Mouse (Mus musculus) forebrain, embryonic 15.5 days (tissue): ENCODE measurements around the gene Gm5089. TPM values are rescaled to one million over a fixed set of nuclear protein-coding genes. Genes with fewer than 3 reads are reported as not detected.
A peak's percentile ranks its signal among the peaks of the same experiment; 100 is the strongest.

Experiments
- ATAC-seq: fragments of 200-750 bp; cut with Nextera tagmentation; replicated peaks from 2 replicates; pipeline ENCODE4 v1.8.0; 2017; ENCODE audit warnings: mild to moderate bottlenecking, moderate TSS enrichment, moderate library complexity
- H3K27ac ChIP-seq: fragments of 300-500 bp; sonication (generic); replicated peaks from 2 replicates; pipeline ENCODE4 v1.5.1; 2015; ENCODE audit warnings: mild to moderate bottlenecking, inconsistent platforms
- H3K27me3 ChIP-seq: fragments of 300-500 bp; sonication (generic); 2 replicates; pipeline ENCODE4 v1.6.1; 2015; ENCODE audit warnings: inconsistent platforms
- H3K36me3 ChIP-seq: fragments of 300-500 bp; sonication (generic); 2 replicates; pipeline ENCODE4 v1.6.1; 2015; ENCODE audit warnings: mild to moderate bottlenecking, inconsistent platforms
- H3K4me1 ChIP-seq: fragments of 300-500 bp; sonication (generic); 2 replicates; pipeline ENCODE4 v1.6.1; 2015; ENCODE audit warnings: inconsistent platforms
- H3K4me2 ChIP-seq: fragments of 300-500 bp; sonication (generic); replicated peaks from 2 replicates; pipeline ENCODE4 v1.6.1; 2015; ENCODE audit warnings: mild to moderate bottlenecking, inconsistent platforms
- H3K4me3 ChIP-seq: fragments of 300-500 bp; sonication (generic); 2 replicates; pipeline ENCODE4 v1.5.1; 2015; ENCODE audit warnings: mild to moderate bottlenecking, inconsistent platforms
- H3K9ac ChIP-seq: fragments of 300-500 bp; sonication (generic); replicated peaks from 2 replicates; pipeline ENCODE4 v1.6.1; 2015; ENCODE audit warnings: mild to moderate bottlenecking, inconsistent platforms
- H3K9me3 ChIP-seq: fragments of 300-500 bp; sonication (generic); 2 replicates; pipeline ENCODE4 v1.6.1; 2016; ENCODE audit warnings: inconsistent platforms
- WGBS: fragments of 180-500 bp; shearing (Covaris S2); methylation state at CpG from one replicate; pipeline ENCODE4 v1.1.7; 2015; ENCODE audit warnings: mixed read lengths; 5-methylcytosine and 5-hydroxymethylcytosine counted together
- polyA plus RNA-seq: library from polyadenylated mRNA; unstranded; fragments of >200 nt; fragmentation: Nextera tagmentation; extraction: Ambion mirVana; gene quantifications from 2 replicates; pipeline ENCODE4 v1.2.1, GENCODE M21; 2015

Gene Gm5089
- polyA plus RNA-seq, result 0.74 and 0.75 TPM in 2 replicates

- under 1% methylated on average over 59 of the region's 59 CpGs for WGBS
- ATAC-seq, result peak; percentile 52
- H3K27me3 ChIP-seq, result peaks cover 37% of the 10 kb centered on the region
Measured at GRCm38 (mm10) chr14:122450496-122451382, at the start of gene Gm5089. Gene Gm5089 (minus strand): TSS chr14:122451115.

GRCm38 (mm10) chr14:122492015-122492414 lies 41.1 kb upstream of the Gm5089 start:
- 62% methylated on average over 1 of the region's 1 CpGs for WGBS
- Histone ChIP-seq H3K36me3 (no peaks in the 10 kb centered on the region), H3K9me3 (no peaks in the 10 kb centered on the region), H3K4me2 (no peak overlapping the region), H3K27me3 (peaks cover 42% of the 10 kb centered on the region), H3K4me3 (no peak overlapping the region), H3K27ac (no peak overlapping the region), H3K4me1 (peaks cover 13% of the 10 kb centered on the region), H3K9ac (no peak overlapping the region)
- ATAC-seq, result no peak

More at GRCm38 (mm10) chr14:122450496-122451382, at the start of gene Gm5089:
- peak within 1 kb of the TSS; percentile 42 for H3K4me3 ChIP-seq
- peak within 1 kb of the TSS; percentile 74 for H3K27ac ChIP-seq
- H3K4me2 ChIP-seq, result peak within 1 kb of the TSS; percentile 62
- H3K9ac ChIP-seq, result peak within 1 kb of the TSS; percentile 32
- peaks cover 46% of the 10 kb centered on the region for H3K4me1 ChIP-seq
- no peaks in the 10 kb centered on the region for H3K36me3 ChIP-seq
- no peaks in the 10 kb centered on the region for H3K9me3 ChIP-seq

GRCm38 (mm10) chr14:122491521-122491920 lies 40.6 kb upstream of the Gm5089 start:
- Histone ChIP-seq H3K4me3 (no peak overlapping the region), H3K4me1 (peaks cover 13% of the 10 kb centered on the region), H3K4me2 (no peak overlapping the region), H3K36me3 (no peaks in the 10 kb centered on the region), H3K27ac (no peak overlapping the region), H3K9ac (no peak overlapping the region), H3K9me3 (no peaks in the 10 kb centered on the region), H3K27me3 (peaks cover 45% of the 10 kb centered on the region)
- WGBS, result 74% methylated on average over 6 of the region's 6 CpGs
- ATAC-seq, result no peak

- H3K9me3 ChIP-seq, result no peaks in the 10 kb centered on the region
- no peaks in the 10 kb centered on the region for H3K36me3 ChIP-seq
- peak within 1 kb of the TSS; percentile 46 for H3K4me2 ChIP-seq
- peak within 1 kb of the TSS; percentile 28 for H3K4me3 ChIP-seq
- peaks cover 13% of the 10 kb centered on the region for H3K4me1 ChIP-seq
- peak within 1 kb of the TSS; percentile 68 for H3K27ac ChIP-seq
- H3K27me3 ChIP-seq, result peaks cover 53% of the 10 kb centered on the region
- peak; percentile 76 for ATAC-seq
- H3K9ac ChIP-seq, result 0 out of 2 replicates have a peak within 1 kb of the TSS, but pooled peaks have one; percentile 10
- WGBS, result 4% methylated on average over 47 of the region's 51 CpGs
Measured at GRCm38 (mm10) chr14:122490441-122491328, 39.8 kb upstream of the Gm5089 start, which contains the start of gene Gm10837. Gene Gm10837 (plus strand): TSS chr14:122490586.

GRCm38 (mm10) chr14:122489686-122490414 lies 38.9 kb upstream of the Gm5089 start:
- ATAC-seq, result no peak
- 1% methylated on average over 12 of the region's 12 CpGs for WGBS
- peak overlapping the region; percentile 46 for H3K4me2 ChIP-seq
- H3K27ac ChIP-seq, result 0 out of 2 replicates have a peak overlapping the region, but pooled peaks have one; percentile 68
- peaks cover 18% of the 10 kb centered on the region for H3K4me1 ChIP-seq
- peak overlapping the region; percentile 28 for H3K4me3 ChIP-seq
- no peak overlapping the region for H3K9ac ChIP-seq
- no peaks in the 10 kb centered on the region for H3K9me3 ChIP-seq
- H3K36me3 ChIP-seq, result no peaks in the 10 kb centered on the region
- H3K27me3 ChIP-seq, result peaks cover 62% of the 10 kb centered on the region

GRCm38 (mm10) chr14:122489041-122489440 lies 38.1 kb upstream of the Gm5089 start:
- ATAC-seq, result no peak
- no peaks in the 10 kb centered on the region for H3K9me3 ChIP-seq
- peaks cover 70% of the 10 kb centered on the region for H3K27me3 ChIP-seq
- WGBS, result 2% methylated on average over 5 of the region's 5 CpGs
- 0 out of 2 replicates have a peak overlapping the region, but pooled peaks have one; percentile 6 for H3K27ac ChIP-seq
- H3K4me1 ChIP-seq, result peaks cover 19% of the 10 kb centered on the region
- no peaks in the 10 kb centered on the region for H3K36me3 ChIP-seq
- H3K4me3 ChIP-seq, result no peak overlapping the region
- no peak overlapping the region for H3K9ac ChIP-seq
- peak overlapping the region; percentile 19 for H3K4me2 ChIP-seq

GRCm38 (mm10) chr14:122487366-122487765 lies 36.5 kb upstream of the Gm5089 start:
- Histone ChIP-seq H3K4me1 (peaks cover 26% of the 10 kb centered on the region), H3K27me3 (peaks cover 75% of the 10 kb centered on the region), H3K4me3 (no peak overlapping the region), H3K27ac (no peak overlapping the region), H3K9ac (no peak overlapping the region), H3K36me3 (no peaks in the 10 kb centered on the region), H3K4me2 (no peak overlapping the region), H3K9me3 (no peaks in the 10 kb centered on the region)
- WGBS, result 30% methylated on average over 5 of the region's 5 CpGs
- ATAC-seq, result no peak

GRCm38 (mm10) chr14:122486611-122487010 lies 35.7 kb upstream of the Gm5089 start:
- Histone ChIP-seq H3K4me2 (no peak overlapping the region), H3K9ac (no peak overlapping the region), H3K36me3 (no peaks in the 10 kb centered on the region), H3K27me3 (peaks cover 76% of the 10 kb centered on the region), H3K4me1 (peaks cover 27% of the 10 kb centered on the region), H3K4me3 (no peak overlapping the region), H3K9me3 (no peaks in the 10 kb centered on the region), H3K27ac (no peak overlapping the region)
- 40% methylated on average over 1 of the region's 1 CpGs for WGBS
- ATAC-seq, result no peak

GRCm38 (mm10) chr14:122485635-122486181 lies 34.8 kb upstream of the Gm5089 start:
- Histone ChIP-seq H3K36me3 (no peaks in the 10 kb centered on the region), H3K27me3 (peaks cover 73% of the 10 kb centered on the region), H3K27ac (peak overlapping the region; percentile 56), H3K9me3 (no peaks in the 10 kb centered on the region), H3K4me1 (peaks cover 30% of the 10 kb centered on the region), H3K9ac (no peak overlapping the region), H3K4me3 (no peak overlapping the region), H3K4me2 (peak overlapping the region; percentile 19)
- no peak for ATAC-seq
- WGBS, result 14% methylated on average over 12 of the region's 12 CpGs

- Histone ChIP-seq H3K4me2 (peak overlapping the region; percentile 19), H3K4me1 (peaks cover 23% of the 10 kb centered on the region), H3K27me3 (peaks cover 71% of the 10 kb centered on the region), H3K9me3 (no peaks in the 10 kb centered on the region), H3K36me3 (no peaks in the 10 kb centered on the region), H3K4me3 (no peak overlapping the region), H3K27ac (peak overlapping the region; percentile 56), H3K9ac (no peak overlapping the region; the same call in 1 of the 2 replicates)
- 10% methylated on average over 24 of the region's 24 CpGs for WGBS
- ATAC-seq, result peak; percentile 39; the same call in 1 of the 2 replicates
Measured at GRCm38 (mm10) chr14:122484844-122485551, 34.1 kb upstream of the Gm5089 start.
